Mouse (Mus musculus): ENCODE data around the gene Fam189b. TPM values are rescaled to one million over a fixed set of nuclear protein-coding genes. Genes with fewer than 3 reads are reported as not detected.
A peak's percentile ranks its signal among the peaks of the same experiment; 100 is the strongest.
"Not testable (repeated sequence)": the region's sequence is repeated elsewhere in the genome, so short reads cannot be mapped to it uniquely, and the experiment has no call there.

Gene Fam189b
- polyA plus RNA-seq, 1 experiment from 2014 or later, result 33.4 TPM

- H3K9me3 ChIP-seq (replicated peaks), result no peaks in the 10 kb centered on the region
- peaks cover 22% of the 10 kb centered on the region for H3K4me1 ChIP-seq
- H3K36me3 ChIP-seq, result peaks cover 53% of the 10 kb centered on the region
- no peak for ATAC-seq (ENCODE audit: low FRiP score)
- no peak overlapping the region for H3K4me3 ChIP-seq
- no peak overlapping the region for H3K9ac ChIP-seq
- 80% methylated on average over 7 of the region's 7 CpGs for WGBS
- no peaks in the 10 kb centered on the region for H3K27me3 ChIP-seq
- no peak overlapping the region for H3K4me2 ChIP-seq (replicated peaks)
- no peak overlapping the region for H3K27ac ChIP-seq
Measured at GRCm38 (mm10) chr3:89210731-89211130, 27.8 kb downstream of the Fam189b start.

GRCm38 (mm10) chr3:89213803-89214530 is 31.0 kb downstream of the Fam189b start:
- Histone ChIP-seq H3K36me3 (peaks cover 21% of the 10 kb centered on the region), H3K9ac (peak overlapping the region; percentile 78), H3K9me3 (replicated peaks) (no peaks in the 10 kb centered on the region), H3K27ac (peak overlapping the region; percentile 98), H3K4me2 (replicated peaks) (peak overlapping the region; percentile 80), H3K4me1 (peaks cover 32% of the 10 kb centered on the region), H3K4me3 (peak overlapping the region; percentile 59), H3K27me3 (no peaks in the 10 kb centered on the region)
- ATAC-seq (ENCODE audit: low FRiP score), result peak; percentile 88
- WGBS, result under 1% methylated on average over 69 of the region's 69 CpGs

GRCm38 (mm10) chr3:89214681-89215411 is 31.9 kb downstream of the Fam189b start, which contains the start of gene Thbs3:
TSS of gene Thbs3 (plus strand) at chr3:89215180.
- H3K27me3 ChIP-seq, result no peaks in the 10 kb centered on the region
- H3K4me2 ChIP-seq (replicated peaks), result peak within 1 kb of the TSS; percentile 80
- H3K9me3 ChIP-seq (replicated peaks), result no peaks in the 10 kb centered on the region
- H3K36me3 ChIP-seq, result peaks cover 14% of the 10 kb centered on the region
- peak within 1 kb of the TSS; percentile 59 for H3K4me3 ChIP-seq
- ATAC-seq (ENCODE audit: low FRiP score), result peak; percentile 27; the same call in 1 of the 2 replicates
- peaks cover 38% of the 10 kb centered on the region for H3K4me1 ChIP-seq
- peak within 1 kb of the TSS; percentile 98 for H3K27ac ChIP-seq
- H3K9ac ChIP-seq, result peak within 1 kb of the TSS; percentile 78
- under 1% methylated on average over 18 of the region's 19 CpGs for WGBS

- peak overlapping the region; percentile 98 for H3K27ac ChIP-seq
- H3K4me1 ChIP-seq, result peaks cover 40% of the 10 kb centered on the region
- H3K36me3 ChIP-seq, result peaks cover 8% of the 10 kb centered on the region; the same call in 1 of the 2 replicates
- H3K9me3 ChIP-seq (replicated peaks), result no peaks in the 10 kb centered on the region
- H3K9ac ChIP-seq, result peak overlapping the region; percentile 56
- no peaks in the 10 kb centered on the region for H3K27me3 ChIP-seq
- H3K4me2 ChIP-seq (replicated peaks), result peak overlapping the region; percentile 80
- ATAC-seq (ENCODE audit: low FRiP score), result peak; percentile 13
- WGBS, result under 1% methylated on average over 6 of the region's 6 CpGs
- peak overlapping the region; percentile 59 for H3K4me3 ChIP-seq
Measured at GRCm38 (mm10) chr3:89215853-89216252, 32.9 kb downstream of the Fam189b start.

- not testable (repeated sequence) for H3K27me3 ChIP-seq; H3K9me3 ChIP-seq (replicated peaks); ATAC-seq (ENCODE audit: low FRiP score); H3K4me3 ChIP-seq
- Histone ChIP-seq H3K9ac (0 out of 2 replicates have a peak overlapping the region, but pooled peaks have one; percentile 18), H3K4me1 (peaks cover 43% of the 10 kb centered on the region), H3K4me2 (replicated peaks) (peak overlapping the region; percentile 80), H3K36me3 (peaks cover 12% of the 10 kb centered on the region), H3K27ac (peak overlapping the region; percentile 98)
- 78% methylated on average over 7 of the region's 7 CpGs for WGBS
Measured at GRCm38 (mm10) chr3:89216407-89216806, 33.5 kb downstream of the Fam189b start.

GRCm38 (mm10) chr3:89218271-89218670 is 35.3 kb downstream of the Fam189b start:
- H3K4me1 ChIP-seq, result peaks cover 39% of the 10 kb centered on the region
- ATAC-seq (ENCODE audit: low FRiP score), result no peak

GRCm38 (mm10) chr3:89219546-89219945 is 36.6 kb downstream of the Fam189b start:
- no peak for ATAC-seq (ENCODE audit: low FRiP score)
- Histone ChIP-seq H3K9me3 (replicated peaks) (no peaks in the 10 kb centered on the region), H3K9ac (no peak overlapping the region; the same call in 1 of the 2 replicates), H3K27ac (peak overlapping the region; percentile 44; the same call in 1 of the 2 replicates), H3K27me3 (no peaks in the 10 kb centered on the region), H3K4me2 (replicated peaks) (no peak overlapping the region), H3K4me3 (no peak overlapping the region), H3K36me3 (peaks cover 36% of the 10 kb centered on the region), H3K4me1 (peaks cover 51% of the 10 kb centered on the region)
- WGBS, result 46% methylated on average over 8 of the region's 8 CpGs

More at GRCm38 (mm10) chr3:89218271-89218670, 35.3 kb downstream of the Fam189b start:
- Histone ChIP-seq H3K9ac (no peak overlapping the region), H3K4me2 (replicated peaks) (no peak overlapping the region), H3K4me3 (no peak overlapping the region), H3K27me3 (no peaks in the 10 kb centered on the region), H3K27ac (peak overlapping the region; percentile 12; the same call in 1 of the 2 replicates), H3K9me3 (replicated peaks) (no peaks in the 10 kb centered on the region), H3K36me3 (peaks cover 26% of the 10 kb centered on the region)
- WGBS, result 82% methylated on average over 1 of the region's 1 CpGs

- H3K4me2 ChIP-seq (replicated peaks), result no peak overlapping the region
- peaks cover 51% of the 10 kb centered on the region for H3K4me1 ChIP-seq
- H3K27ac ChIP-seq, result no peak overlapping the region
- H3K27me3 ChIP-seq, result no peaks in the 10 kb centered on the region
- H3K9ac ChIP-seq, result peak overlapping the region; percentile 35; the same call in 1 of the 2 replicates
- no peaks in the 10 kb centered on the region for H3K9me3 ChIP-seq (replicated peaks)
- 67% methylated on average over 5 of the region's 5 CpGs for WGBS
- no peak for ATAC-seq (ENCODE audit: low FRiP score)
- H3K4me3 ChIP-seq, result no peak overlapping the region
- H3K36me3 ChIP-seq, result peaks cover 36% of the 10 kb centered on the region
Measured at GRCm38 (mm10) chr3:89221167-89221566, 38.2 kb downstream of the Fam189b start.

GRCm38 (mm10) chr3:89224796-89225195 is 41.9 kb downstream of the Fam189b start:
- Histone ChIP-seq H3K9me3 (replicated peaks) (no peaks in the 10 kb centered on the region), H3K9ac (peak overlapping the region; percentile 76), H3K27ac (peak overlapping the region; percentile 88), H3K4me2 (replicated peaks) (peak overlapping the region; percentile 70), H3K4me3 (peak overlapping the region; percentile 49), H3K36me3 (peaks cover 34% of the 10 kb centered on the region; the same call in 1 of the 2 replicates), H3K4me1 (peaks cover 66% of the 10 kb centered on the region), H3K27me3 (no peaks in the 10 kb centered on the region)
- ATAC-seq (ENCODE audit: low FRiP score), result 0 out of 2 replicates have a peak, but pooled peaks have one; percentile 4
- WGBS, result 38% methylated on average over 11 of the region's 11 CpGs

GRCm38 (mm10) chr3:89225321-89225815 is 42.4 kb downstream of the Fam189b start:
- Histone ChIP-seq H3K9ac (peak overlapping the region; percentile 76), H3K27ac (peak overlapping the region; percentile 88), H3K36me3 (peaks cover 30% of the 10 kb centered on the region; the same call in 1 of the 2 replicates), H3K4me3 (peak overlapping the region; percentile 49), H3K4me2 (replicated peaks) (peak overlapping the region; percentile 70), H3K4me1 (peaks cover 64% of the 10 kb centered on the region), H3K9me3 (replicated peaks) (no peaks in the 10 kb centered on the region), H3K27me3 (no peaks in the 10 kb centered on the region; the same call in 1 of the 2 replicates)
- 23% methylated on average over 12 of the region's 12 CpGs for WGBS
- ATAC-seq (ENCODE audit: low FRiP score), result no peak

- WGBS, result 20% methylated on average over 4 of the region's 4 CpGs
- H3K9me3 ChIP-seq (replicated peaks), result no peaks in the 10 kb centered on the region
- H3K36me3 ChIP-seq, result peaks cover 29% of the 10 kb centered on the region; the same call in 1 of the 2 replicates
- peaks cover 62% of the 10 kb centered on the region for H3K4me1 ChIP-seq
- ATAC-seq (ENCODE audit: low FRiP score), result peak; percentile 62
- H3K9ac ChIP-seq, result peak overlapping the region; percentile 76
- H3K4me3 ChIP-seq, result peak overlapping the region; percentile 49
- no peaks in the 10 kb centered on the region; the same call in 1 of the 2 replicates for H3K27me3 ChIP-seq
- H3K27ac ChIP-seq, result peak overlapping the region; percentile 88
- H3K4me2 ChIP-seq (replicated peaks), result peak overlapping the region; percentile 70
Measured at GRCm38 (mm10) chr3:89225918-89226317, 43.0 kb downstream of the Fam189b start.

GRCm38 (mm10) chr3:89226361-89226760 is 43.4 kb downstream of the Fam189b start:
- ATAC-seq (ENCODE audit: low FRiP score), result no peak; the same call in 1 of the 2 replicates
- H3K4me1 ChIP-seq, result peaks cover 60% of the 10 kb centered on the region
- 7% methylated on average over 11 of the region's 11 CpGs for WGBS

More at GRCm38 (mm10) chr3:89226361-89226760, 43.4 kb downstream of the Fam189b start:
- Histone ChIP-seq H3K27ac (peak overlapping the region; percentile 88), H3K27me3 (no peaks in the 10 kb centered on the region; the same call in 1 of the 2 replicates), H3K9me3 (replicated peaks) (no peaks in the 10 kb centered on the region), H3K4me2 (replicated peaks) (peak overlapping the region; percentile 70), H3K9ac (peak overlapping the region; percentile 76), H3K36me3 (peaks cover 25% of the 10 kb centered on the region; the same call in 1 of the 2 replicates), H3K4me3 (peak overlapping the region; percentile 49)
